Mouse (Mus musculus) hindlimb bud, embryonic 11.5 days (tissue): ENCODE results near the gene Gm11213.

Experiments
- DNase-seq: peaks from one replicate; pipeline ENCODE4 v3.0.0-alpha.2; 2012; ENCODE audit warnings: low read depth, low spot score; ENCODE audit errors: extremely low spot score

Gm11213 gene

DNA sequence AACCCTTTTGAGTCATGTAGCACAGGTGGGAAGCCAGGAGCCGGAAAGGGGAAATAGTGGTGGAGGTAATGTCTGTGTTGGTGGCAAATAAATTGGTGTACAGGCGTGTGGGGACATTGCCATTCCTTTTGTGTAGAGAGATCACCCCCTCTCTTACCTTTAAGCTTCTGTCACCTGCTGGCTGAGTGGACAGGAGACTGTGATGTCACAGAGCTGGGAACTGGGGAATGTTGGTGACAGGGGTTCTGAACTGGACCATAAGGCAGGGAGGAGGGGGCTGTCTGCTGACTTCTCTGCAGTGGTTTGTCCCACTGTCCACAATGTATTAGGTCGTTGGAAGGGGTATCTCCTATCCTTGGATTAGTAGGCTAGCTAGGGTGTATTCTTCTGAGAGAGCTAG, at the start of gene Gm11213:
TSS of gene Gm11213 (minus strand) at position 317 of the 400 bp plus-strand sequence.
- DNase-seq: no peak

DNA sequence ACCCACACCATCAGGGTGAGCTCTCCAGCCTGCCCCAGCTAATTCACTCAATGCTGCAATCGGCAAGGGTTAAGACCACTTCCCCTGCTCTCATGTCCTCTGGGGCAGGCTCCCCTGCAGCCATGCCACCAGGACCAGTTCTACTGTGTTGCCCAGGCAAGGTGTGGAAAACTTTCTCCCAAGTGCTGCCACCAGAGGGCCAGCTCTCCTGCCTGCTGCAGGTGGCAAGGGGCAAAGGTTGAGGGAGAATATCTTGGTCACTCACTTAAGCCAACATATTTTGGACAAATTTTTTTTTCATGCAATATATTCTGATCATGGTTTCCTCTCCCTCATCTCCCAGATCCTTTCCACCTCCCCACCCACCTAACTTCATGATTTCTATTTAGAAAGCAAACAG, 49.3 kb upstream of the Gm11213 start:
- no peak for DNase-seq

DNA sequence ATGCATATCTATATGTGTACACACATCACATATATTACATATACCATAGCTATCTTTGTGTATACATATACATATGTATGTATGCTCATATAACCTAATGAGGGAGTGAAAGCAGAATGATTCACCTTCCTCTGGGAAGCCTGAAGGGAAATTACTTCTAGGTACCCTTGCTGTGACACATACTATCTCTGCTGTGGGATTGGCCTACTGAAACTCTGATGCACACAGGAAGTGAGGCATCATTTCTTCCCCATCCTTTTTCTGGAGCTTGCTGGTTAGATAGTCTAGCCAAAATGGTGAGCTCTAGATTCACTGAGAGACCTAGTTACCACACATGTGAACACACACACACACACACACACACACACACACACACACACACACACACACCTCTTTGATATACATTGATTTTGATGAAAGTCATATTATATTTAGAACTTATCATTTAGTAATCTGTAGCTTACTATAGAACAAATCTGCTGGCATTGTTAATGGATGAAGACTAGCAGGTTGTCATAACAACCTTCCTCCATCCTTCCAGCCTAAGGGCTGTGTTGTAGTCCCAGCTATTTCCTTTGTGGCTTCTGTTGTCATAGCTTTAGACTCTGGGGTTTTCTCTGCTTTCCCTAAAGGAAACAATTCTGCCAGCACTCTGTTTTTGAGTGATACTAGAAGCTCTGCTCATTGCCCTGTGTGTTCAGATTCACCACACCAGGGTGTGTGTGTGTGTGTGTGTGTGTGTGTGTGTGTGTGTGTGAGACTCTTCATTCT, 39.1 kb upstream of the Gm11213 start:
- DNase-seq: no peak

GRCm38 (mm10) chr4:63639842-63640241, 34.8 kb upstream of the Gm11213 start:
- DNase-seq: no peak

DNA sequence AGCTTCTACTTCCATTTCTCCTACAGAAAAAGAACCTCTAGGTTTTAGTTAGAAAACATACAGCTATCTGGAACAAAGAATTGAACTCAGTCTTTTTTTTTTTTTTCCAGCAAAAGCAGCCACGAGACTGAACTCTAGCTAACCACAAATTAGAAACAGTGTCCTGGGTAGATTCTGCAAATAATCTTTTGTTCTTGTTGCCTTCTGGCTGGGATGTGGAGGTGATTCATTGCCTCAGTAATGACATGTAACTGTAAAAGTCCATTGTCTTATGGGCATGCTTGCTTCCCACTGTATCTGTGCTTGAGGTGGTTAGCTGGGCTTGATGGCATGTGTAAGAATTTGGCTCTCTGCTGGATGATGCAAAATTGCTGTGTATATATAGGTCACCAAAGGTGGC, 33.5 kb upstream of the Gm11213 start:
- DNase-seq: no peak

DNA sequence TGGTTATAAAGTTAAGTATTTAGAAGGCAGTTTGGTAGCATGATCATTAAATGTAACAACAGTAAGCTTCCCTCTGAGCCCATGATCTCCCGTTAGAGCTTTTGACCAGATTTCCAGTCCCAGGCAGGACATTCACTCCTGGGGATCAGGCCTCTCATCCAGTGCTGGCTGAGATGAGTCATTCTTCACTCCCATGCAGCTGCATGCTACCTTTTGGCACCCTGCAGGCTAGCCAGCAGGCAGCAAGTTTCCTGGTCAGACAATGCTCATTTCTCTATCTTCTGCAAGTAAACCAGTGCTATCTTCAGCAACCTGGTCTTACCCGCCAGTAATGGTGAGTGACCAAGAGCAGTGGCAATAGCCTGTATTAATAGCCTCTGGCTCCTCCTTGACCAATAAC, 28.1 kb upstream of the Gm11213 start:
- no peak for DNase-seq

DNA sequence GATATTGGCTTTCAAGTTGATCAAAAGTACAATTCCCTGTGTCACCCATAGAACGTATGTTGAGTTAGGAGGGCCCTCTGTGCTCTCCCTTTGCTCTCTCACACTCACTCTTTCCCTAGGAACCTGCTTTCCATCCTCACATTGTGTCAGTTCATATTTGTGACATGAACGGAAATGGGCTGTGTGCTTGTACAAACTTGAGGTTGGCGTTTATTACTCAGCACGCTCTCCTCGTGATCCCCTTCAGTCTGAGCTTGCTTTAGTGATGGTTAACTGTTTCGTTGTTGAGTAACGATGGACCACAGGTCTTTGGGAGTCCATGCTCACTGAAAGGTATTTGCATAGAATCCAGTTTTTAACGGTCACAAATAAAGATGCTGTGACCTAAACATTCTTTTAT, 22.1 kb upstream of the Gm11213 start:
- no peak for DNase-seq

GRCm38 (mm10) chr4:63625563-63626080, 20.6 kb upstream of the Gm11213 start:
- DNase-seq: no peak

DNA sequence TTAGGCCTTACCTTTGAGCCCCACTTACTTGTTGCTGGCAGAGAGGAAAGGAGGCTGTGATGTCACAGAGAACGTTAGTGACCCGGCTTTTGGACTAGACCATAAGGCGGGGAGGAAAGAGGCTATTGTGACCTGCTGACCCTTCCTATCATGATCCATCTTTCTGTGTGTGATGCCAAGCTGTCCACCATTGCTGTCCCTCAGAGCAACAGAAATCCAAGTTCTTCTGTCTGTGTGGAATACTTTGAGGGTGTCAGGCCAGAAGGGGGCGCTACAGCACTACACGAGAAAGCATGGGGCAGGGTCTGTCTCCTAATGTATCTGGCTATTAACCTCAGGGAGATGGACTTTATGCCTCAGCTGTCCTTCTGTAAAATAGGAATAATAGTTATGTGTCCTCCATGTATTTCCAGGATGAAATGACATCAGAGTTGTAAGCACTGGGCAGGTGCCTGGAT, 17.3 kb upstream of the Gm11213 start, which contains the start of gene Tex48:
TSS of gene Tex48 (minus strand) at position 51 of the 458 bp plus-strand sequence.
- DNase-seq: no peak

- DNase-seq: no peak
Observed at GRCm38 (mm10) chr4:63621861-63622260, 16.8 kb upstream of the Gm11213 start.

GRCm38 (mm10) chr4:63608391-63608790, 3.3 kb upstream of the Gm11213 start:
- no peak for DNase-seq

- no peak for DNase-seq
Observed at GRCm38 (mm10) chr4:63605968-63606367, 907 bp upstream of the Gm11213 start.

GRCm38 (mm10) chr4:63605545-63605944, 484 bp upstream of the Gm11213 start:
- no peak for DNase-seq

DNA sequence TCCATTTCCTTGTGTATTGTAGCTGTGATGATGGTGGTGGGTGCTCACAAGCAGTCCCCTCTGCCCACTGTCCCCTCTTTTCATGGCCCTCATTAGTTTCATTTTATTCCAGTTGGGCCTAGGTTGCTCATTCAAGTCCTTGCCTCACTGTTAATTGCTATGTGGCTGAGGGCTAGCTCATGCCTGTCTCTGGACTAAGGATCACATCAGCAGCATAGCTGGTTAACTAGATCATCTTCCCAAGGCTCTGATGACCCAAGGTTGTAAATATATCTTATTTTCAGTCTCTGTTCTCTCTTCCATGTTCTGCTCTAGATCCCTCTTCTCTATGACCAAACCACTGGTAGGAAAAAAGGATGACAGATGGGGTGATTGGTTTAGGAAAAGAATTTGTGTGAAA, 3.8 kb downstream of the Gm11213 start:
- DNase-seq: no peak

DNA sequence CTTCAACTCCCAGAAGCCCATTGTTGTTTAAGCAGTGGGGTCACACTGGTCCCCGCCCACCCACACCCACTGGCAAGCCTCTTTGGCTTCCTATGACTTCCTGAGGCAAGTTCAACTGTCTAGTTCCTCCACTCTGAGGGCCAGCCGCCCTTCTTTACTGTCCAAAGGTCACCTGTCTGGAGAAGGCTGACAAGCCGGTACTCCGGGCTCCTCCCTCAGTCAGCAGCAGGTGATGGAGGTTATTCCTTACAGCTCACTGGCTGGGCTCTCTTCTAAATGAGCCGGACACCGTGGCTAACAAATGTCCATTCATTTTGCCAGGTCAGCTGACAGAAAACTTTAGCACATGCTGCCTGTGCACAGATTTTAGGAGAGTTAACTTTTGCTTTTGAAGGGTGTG, 4.3 kb downstream of the Gm11213 start:
- no peak for DNase-seq

DNA sequence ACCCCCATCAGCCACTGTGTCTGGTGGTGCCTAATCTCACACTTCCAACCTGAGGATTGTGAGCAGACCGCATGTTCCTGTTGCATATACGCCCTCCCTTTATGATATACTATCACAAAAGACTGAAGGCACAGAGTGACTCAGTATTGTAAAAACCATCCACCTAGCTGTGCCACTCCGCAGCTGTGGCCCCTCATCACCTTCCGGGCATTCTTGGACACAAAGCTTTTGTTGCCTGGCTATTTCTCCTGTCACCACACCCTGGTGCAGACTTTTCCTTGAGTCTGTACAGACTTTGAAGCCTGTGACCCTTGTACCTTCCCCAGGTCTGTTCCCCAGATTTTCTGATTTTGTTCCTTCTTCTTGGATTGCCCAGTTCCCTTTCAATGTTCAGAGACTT, 9.1 kb downstream of the Gm11213 start:
- no peak for DNase-seq

- no peak for DNase-seq
Observed at GRCm38 (mm10) chr4:63595259-63595658, 9.8 kb downstream of the Gm11213 start.

- no peak for DNase-seq
Observed at GRCm38 (mm10) chr4:63594459-63595110, 10.5 kb downstream of the Gm11213 start.

GRCm38 (mm10) chr4:63590538-63590937, 14.5 kb downstream of the Gm11213 start:
- no peak for DNase-seq

- DNase-seq: no peak
Observed at GRCm38 (mm10) chr4:63589987-63590386, 15.1 kb downstream of the Gm11213 start.

DNA sequence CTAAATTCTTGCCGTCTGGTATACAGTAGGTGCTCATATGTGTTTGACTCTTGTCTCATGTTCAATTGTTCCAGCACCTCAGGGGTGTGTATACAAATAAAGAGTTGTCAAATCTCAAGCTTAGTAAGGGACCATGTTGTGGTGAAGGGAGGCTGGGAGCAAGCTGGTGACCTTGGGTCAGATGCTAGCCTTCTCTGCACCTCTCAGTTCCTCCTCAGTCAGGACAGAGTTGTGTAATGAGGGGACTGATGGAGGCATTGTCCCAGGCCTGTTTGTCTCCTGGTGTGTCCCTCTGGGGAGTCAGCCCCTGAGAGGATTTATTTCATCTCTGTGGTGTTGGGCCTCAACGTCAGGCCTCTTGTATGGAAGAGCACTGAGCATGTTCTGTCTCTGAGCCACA, 18.8 kb downstream of the Gm11213 start:
- no peak for DNase-seq

DNA sequence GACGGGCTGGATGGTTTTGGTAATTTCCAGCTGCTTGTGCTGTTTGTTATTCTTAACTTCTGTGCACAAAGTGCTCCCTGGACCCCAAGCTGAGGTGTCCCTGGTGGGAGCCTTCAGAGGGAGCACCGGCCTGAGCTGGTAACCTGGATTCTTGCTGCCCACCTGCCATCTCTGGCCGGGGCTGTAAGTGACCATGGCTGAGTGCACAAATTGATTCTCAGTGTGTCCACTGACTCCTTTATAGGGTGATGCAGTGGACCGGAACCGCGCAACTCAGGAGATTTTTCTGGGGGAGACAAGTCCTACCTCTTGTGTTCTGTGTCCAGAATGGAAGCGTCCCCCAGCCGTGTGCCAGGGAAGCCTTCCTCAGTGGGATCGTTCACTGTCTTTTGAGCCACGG, 19.8 kb downstream of the Gm11213 start:
- no peak for DNase-seq
